Mouse (Mus musculus) cerebellum, adult 2 months (tissue): ENCODE data around the gene Cpox.

Experiments used
- CTCF ChIP-seq: fragments of 200-500 bp; IDR thresholded peaks from 2 replicates; pipeline ENCODE4 v1.5.1; 2011; ENCODE audit warnings: low read depth, mild to moderate bottlenecking, control low read depth, low read length, moderate library complexity, borderline replicate concordance; ENCODE audit not compliant: insufficient read depth
- POLR2A ChIP-seq: fragments of 200-500 bp; IDR thresholded peaks from 2 replicates; pipeline ENCODE4 v1.6.1; 2011; ENCODE audit warnings: low read length, control low read depth, borderline replicate concordance; ENCODE audit not compliant: insufficient read depth

DNA sequence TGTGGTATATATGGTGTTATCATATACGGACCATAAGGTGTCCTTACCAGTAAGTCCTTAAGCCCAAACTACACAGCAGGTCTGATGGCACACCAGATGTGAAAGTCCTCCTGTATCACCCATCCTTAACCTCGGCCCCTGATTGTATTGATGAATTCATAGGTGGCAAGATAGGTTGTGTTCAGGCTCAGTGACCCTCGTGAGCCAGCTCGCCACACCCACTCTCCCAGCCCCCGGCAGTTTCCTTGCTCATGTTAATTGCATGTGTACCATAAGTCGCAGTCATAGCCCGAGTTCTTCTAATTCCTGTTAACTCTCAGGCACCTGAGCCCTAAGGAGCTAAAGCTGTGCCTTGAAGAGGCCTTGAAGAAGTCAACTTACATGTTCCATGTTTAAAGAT is 6.1 kb downstream of the Cpox start:
- TF ChIP-seq CTCF (no peak), POLR2A (no peak)
